Mouse (Mus musculus) erythroblast, embryonic 14.5 days (primary cell): ENCODE measurements around the gene Cds2.
"Not testable (repeated sequence)": the region's sequence is repeated elsewhere in the genome, so short reads cannot be mapped to it uniquely, and the experiment has no call there.

ENCODE experiments used
- GATA1 ChIP-seq: IDR thresholded peaks from 2 replicates; pipeline ENCODE4 v1.6.1; 2012; ENCODE audit warnings: low read length, inconsistent platforms, mixed read lengths
- TAL1 ChIP-seq: IDR thresholded peaks from 3 replicates; pipeline ENCODE4 v1.6.1; 2012; ENCODE audit warnings: low read length, inconsistent platforms, mixed read lengths

DNA sequence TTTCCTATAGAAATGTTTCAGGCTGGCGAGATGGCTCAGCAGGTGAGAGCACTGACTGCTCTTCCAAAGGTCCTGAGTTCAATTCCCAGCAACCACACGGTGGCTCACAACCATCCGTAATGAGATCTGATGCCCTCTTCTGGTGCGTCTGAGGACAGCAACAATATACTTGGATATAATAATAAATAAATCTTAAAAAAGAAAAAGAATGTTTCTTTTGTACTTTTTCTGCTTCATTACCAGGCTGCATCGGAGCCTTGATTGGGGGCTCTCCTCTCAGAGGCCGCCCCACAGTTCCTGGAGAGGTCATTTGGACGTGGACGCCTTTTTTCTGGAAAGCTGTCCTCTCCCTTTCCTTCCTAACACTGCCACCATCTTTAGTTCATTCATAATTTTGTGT lies 51.1 kb downstream of the Cds2 start:
- not testable (repeated sequence) for TF ChIP-seq TAL1, GATA1
